Mouse (Mus musculus): ENCODE measurements around the gene Pla2g4c. TPM values are rescaled to one million over a fixed set of nuclear protein-coding genes. Genes with fewer than 3 reads are reported as not detected.

Pla2g4c gene
- polyA plus RNA-seq, 1 experiment from 2014 or later, result 0.20 TPM

DNA sequence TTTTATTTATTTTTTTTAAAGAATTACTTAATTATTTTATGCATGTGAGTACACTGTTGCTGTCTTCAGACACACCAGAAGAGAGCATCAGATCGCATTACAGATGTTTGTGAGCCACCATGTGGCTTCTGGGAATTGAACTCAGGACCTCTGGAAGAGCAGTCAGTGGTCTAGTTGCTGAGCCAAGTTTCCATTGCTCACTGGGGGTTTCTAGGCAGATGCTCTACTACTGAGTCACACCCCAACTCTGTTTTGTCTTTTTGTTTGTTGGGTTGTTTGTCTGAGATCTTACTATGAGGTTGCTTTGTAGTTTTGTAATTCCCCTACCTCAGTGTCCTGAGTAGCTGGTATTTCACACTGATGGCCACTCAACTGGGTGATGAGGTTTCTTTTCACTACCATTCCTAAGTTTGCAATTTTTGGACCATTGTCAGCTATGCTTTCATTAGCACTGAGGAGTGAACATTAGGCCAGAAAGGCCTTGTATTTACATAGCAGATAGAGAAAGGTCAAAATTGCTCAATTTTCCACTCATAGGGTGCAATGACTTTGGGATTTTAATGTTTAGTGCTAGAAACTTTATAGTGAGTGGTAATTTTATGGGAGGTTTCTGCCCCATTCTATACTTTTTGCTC, 34.3 kb upstream of the Pla2g4c start:
- no peak for ATAC-seq
- H3K4me1 ChIP-seq (replicated peaks; ENCODE audit: control insufficient read depth, insufficient read depth, low read length), result no peaks in the 10 kb centered on the region
- H3K27me3 ChIP-seq (replicated peaks; ENCODE audit: control insufficient read depth, insufficient read depth, low read length), result no peaks in the 10 kb centered on the region
- no peak overlapping the region for H3K4me2 ChIP-seq (replicated peaks; ENCODE audit: low read depth)
- H3K27ac ChIP-seq (ENCODE audit: low read depth, low read length), result no peak overlapping the region
- no peak for TF ChIP-seq CTCF (IDR thresholded peaks at IDR 0.05; ENCODE audit: low read depth)
- no peak overlapping the region for H3K9ac ChIP-seq (ENCODE audit: low read depth, low read length)
- WGBS, result 98% methylated on average over 1 of the region's 1 CpGs
- H3K9me3 ChIP-seq (ENCODE audit: control insufficient read depth), result no peaks in the 10 kb centered on the region
- H3K4me3 ChIP-seq (ENCODE audit: low read depth, low read length), result no peak overlapping the region
- H3K36me3 ChIP-seq (ENCODE audit: control insufficient read depth, insufficient read depth), result peaks cover 35% of the 10 kb centered on the region

DNA sequence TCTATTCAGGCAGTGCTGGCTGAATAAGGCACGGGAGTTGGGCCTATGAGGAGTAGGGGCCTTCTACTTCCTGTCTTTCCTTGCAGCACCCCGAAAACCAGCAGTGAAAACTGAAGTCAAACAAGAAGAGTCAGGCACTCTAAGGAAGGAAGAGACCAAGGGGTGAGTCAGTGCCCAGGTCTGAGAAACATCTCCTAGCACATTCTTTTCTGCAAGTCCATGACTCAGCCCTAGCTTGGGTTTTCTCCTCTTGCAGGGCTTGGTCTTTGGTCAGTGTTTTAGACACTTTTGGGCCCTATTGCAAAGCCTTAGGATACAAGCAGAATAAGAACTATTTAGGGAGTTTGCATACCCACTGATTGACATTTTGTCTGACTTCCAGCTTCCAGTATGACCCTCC, 33.1 kb upstream of the Pla2g4c start:
- no peak for ATAC-seq
- Histone ChIP-seq H3K4me3 (ENCODE audit: low read depth, low read length) (no peak overlapping the region), H3K27me3 (replicated peaks; ENCODE audit: control insufficient read depth, insufficient read depth, low read length) (no peaks in the 10 kb centered on the region), H3K27ac (ENCODE audit: low read depth, low read length) (no peak overlapping the region), H3K4me2 (replicated peaks; ENCODE audit: low read depth) (no peak overlapping the region), H3K9me3 (ENCODE audit: control insufficient read depth) (no peaks in the 10 kb centered on the region), H3K4me1 (replicated peaks; ENCODE audit: control insufficient read depth, insufficient read depth, low read length) (no peaks in the 10 kb centered on the region), H3K36me3 (ENCODE audit: control insufficient read depth, insufficient read depth) (peaks cover 39% of the 10 kb centered on the region), H3K9ac (ENCODE audit: low read depth, low read length) (no peak overlapping the region)
- 93% methylated on average over 2 of the region's 2 CpGs for whole genome bisulfite sequencing
- no peak for TF ChIP-seq CTCF (IDR thresholded peaks at IDR 0.05; ENCODE audit: low read depth)

DNA sequence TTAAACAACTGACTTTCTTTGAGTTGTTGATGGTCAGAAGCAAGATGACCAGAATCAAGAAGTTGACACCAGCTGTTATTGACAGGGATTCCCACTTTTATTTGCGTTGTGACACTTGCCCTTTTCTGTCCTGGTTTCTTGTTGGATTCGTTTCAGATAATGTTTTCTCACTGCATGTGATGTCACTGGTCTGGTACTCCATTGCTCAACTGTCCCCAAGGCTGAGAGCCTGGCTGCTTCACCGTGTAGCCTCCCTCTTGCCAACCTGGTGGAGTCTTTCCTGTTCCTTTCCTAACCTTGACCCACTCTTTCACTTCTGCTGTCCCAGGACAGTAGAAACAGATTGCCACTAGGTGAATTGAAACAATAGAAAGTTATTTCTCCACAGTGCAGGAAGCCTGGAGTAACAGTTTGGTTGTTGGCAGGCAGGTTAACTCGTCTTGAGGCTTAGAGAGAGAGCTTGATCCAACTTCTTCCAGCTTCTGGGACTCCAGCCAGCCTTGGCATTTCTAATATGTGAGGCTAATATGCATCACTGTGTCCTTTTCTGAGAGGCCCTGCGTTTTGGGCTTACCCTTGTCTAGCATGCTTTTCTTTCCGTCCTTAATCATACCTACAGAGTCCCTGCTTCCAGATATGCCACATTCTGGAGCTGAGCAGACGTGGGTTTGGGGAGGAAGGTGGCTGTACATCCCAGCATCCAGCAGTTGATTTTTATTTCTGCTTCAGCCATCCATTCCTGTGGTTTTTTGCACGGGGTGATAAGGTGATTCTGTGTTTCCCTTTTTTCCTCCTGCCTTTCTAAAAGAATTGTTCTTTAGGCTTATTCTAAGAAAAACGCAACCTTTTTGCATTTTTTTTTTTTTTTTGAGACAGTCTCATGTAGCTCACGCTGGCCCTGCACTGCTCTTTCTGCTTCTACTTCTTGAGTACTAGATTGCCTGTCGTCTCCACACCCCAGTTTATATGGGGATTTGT, 30.3 kb upstream of the Pla2g4c start:
- Histone ChIP-seq H3K27me3 (replicated peaks; ENCODE audit: control insufficient read depth, insufficient read depth, low read length) (no peaks in the 10 kb centered on the region), H3K4me1 (replicated peaks; ENCODE audit: control insufficient read depth, insufficient read depth, low read length) (no peaks in the 10 kb centered on the region), H3K9ac (ENCODE audit: low read depth, low read length) (no peak overlapping the region), H3K27ac (ENCODE audit: low read depth, low read length) (no peak overlapping the region), H3K4me3 (ENCODE audit: low read depth, low read length) (no peak overlapping the region), H3K36me3 (ENCODE audit: control insufficient read depth, insufficient read depth) (peaks cover 43% of the 10 kb centered on the region), H3K4me2 (replicated peaks; ENCODE audit: low read depth) (no peak overlapping the region), H3K9me3 (ENCODE audit: control insufficient read depth) (no peaks in the 10 kb centered on the region)
- no peak for ATAC-seq
- no peak for TF ChIP-seq CTCF (IDR thresholded peaks at IDR 0.05; ENCODE audit: low read depth)
- WGBS, result 85% methylated on average over 11 of the region's 11 CpGs

DNA sequence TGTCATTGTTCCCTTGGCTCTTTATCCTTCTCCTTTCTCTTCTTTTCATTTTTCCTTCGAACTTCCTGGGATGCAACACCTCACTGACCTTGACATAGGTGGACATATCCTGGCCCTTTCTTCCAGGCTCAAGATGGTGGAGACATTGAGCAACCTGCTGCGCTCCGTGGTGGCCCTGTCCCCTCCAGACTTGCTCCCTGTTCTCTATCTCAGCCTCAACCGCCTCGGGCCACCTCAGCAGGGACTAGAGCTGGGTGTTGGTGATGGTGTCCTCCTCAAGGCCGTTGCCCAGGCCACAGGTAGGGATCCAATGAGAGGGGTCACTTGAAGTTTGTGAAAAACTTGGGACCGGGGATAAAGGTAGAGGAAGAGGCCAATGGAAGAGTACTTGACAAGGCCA, 29.2 kb upstream of the Pla2g4c start:
- H3K27ac ChIP-seq (ENCODE audit: low read depth, low read length), result no peak overlapping the region
- no peak for TF ChIP-seq CTCF (IDR thresholded peaks at IDR 0.05; ENCODE audit: low read depth)
- H3K36me3 ChIP-seq (ENCODE audit: control insufficient read depth, insufficient read depth), result peaks cover 45% of the 10 kb centered on the region
- H3K4me1 ChIP-seq (replicated peaks; ENCODE audit: control insufficient read depth, insufficient read depth, low read length), result no peaks in the 10 kb centered on the region
- WGBS, result 95% methylated on average over 7 of the region's 7 CpGs
- no peak overlapping the region for H3K9ac ChIP-seq (ENCODE audit: low read depth, low read length)
- no peak overlapping the region for H3K4me3 ChIP-seq (ENCODE audit: low read depth, low read length)
- H3K4me2 ChIP-seq (replicated peaks; ENCODE audit: low read depth), result no peak overlapping the region
- no peak for ATAC-seq
- H3K27me3 ChIP-seq (replicated peaks; ENCODE audit: control insufficient read depth, insufficient read depth, low read length), result no peaks in the 10 kb centered on the region
- H3K9me3 ChIP-seq (ENCODE audit: control insufficient read depth), result no peaks in the 10 kb centered on the region

DNA sequence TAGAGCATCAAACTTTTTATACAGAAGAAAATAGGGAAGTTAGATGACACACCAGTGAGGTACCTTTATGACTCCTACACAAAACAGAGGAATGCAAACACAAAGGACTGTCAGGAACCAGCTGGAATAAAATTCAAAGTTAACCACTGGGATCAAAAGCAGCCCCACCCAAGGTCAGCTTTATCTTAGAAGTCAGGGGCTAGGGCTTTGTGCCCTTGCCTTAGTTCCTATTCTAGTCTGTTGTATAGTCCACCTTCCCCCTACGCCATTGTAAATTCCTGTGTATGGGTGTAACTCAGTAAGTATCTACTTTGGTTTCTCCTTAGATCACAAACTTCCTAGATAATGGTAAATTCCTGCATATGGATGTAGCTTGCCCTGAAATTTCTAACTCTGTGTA, 26.8 kb upstream of the Pla2g4c start:
- no peak overlapping the region for H3K4me2 ChIP-seq (replicated peaks; ENCODE audit: low read depth)
- no peak overlapping the region for H3K27ac ChIP-seq (ENCODE audit: low read depth, low read length)
- H3K4me1 ChIP-seq (replicated peaks; ENCODE audit: control insufficient read depth, insufficient read depth, low read length), result no peaks in the 10 kb centered on the region
- WGBS, result 70% methylated on average over 1 of the region's 1 CpGs
- TF ChIP-seq CTCF (IDR thresholded peaks at IDR 0.05; ENCODE audit: low read depth), result no peak
- H3K4me3 ChIP-seq (ENCODE audit: low read depth, low read length), result no peak overlapping the region
- no peak for ATAC-seq
- no peaks in the 10 kb centered on the region for H3K27me3 ChIP-seq (replicated peaks; ENCODE audit: control insufficient read depth, insufficient read depth, low read length)
- H3K9me3 ChIP-seq (ENCODE audit: control insufficient read depth), result no peaks in the 10 kb centered on the region
- peaks cover 61% of the 10 kb centered on the region for H3K36me3 ChIP-seq (ENCODE audit: control insufficient read depth, insufficient read depth)
- no peak overlapping the region for H3K9ac ChIP-seq (ENCODE audit: low read depth, low read length)

DNA sequence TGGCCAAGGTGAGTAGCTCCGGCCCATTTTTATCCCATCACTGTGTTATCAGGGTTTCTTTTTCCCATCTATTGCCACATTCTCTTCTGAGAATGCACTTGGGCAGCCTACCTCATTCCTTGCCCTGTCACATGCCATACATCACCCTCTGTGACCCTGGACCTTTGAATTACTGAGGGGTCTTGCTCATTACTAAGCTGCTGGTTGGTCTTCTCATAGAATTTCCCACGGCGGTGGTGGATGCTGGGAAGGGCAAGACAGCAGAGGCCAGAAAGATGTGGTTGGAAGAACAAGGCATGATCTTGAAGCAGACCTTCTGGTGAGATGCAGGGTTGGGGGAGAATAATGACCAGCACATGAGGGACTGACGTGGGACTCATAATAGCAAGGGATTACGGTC, 25.6 kb upstream of the Pla2g4c start:
- no peak overlapping the region for H3K4me3 ChIP-seq (ENCODE audit: low read depth, low read length)
- no peak overlapping the region for H3K27ac ChIP-seq (ENCODE audit: low read depth, low read length)
- H3K36me3 ChIP-seq (ENCODE audit: control insufficient read depth, insufficient read depth), result peaks cover 65% of the 10 kb centered on the region
- ATAC-seq, result no peak
- H3K4me2 ChIP-seq (replicated peaks; ENCODE audit: low read depth), result no peak overlapping the region
- no peak overlapping the region for H3K9ac ChIP-seq (ENCODE audit: low read depth, low read length)
- no peaks in the 10 kb centered on the region for H3K9me3 ChIP-seq (ENCODE audit: control insufficient read depth)
- 90% methylated on average over 5 of the region's 5 CpGs for WGBS
- no peaks in the 10 kb centered on the region for H3K27me3 ChIP-seq (replicated peaks; ENCODE audit: control insufficient read depth, insufficient read depth, low read length)
- TF ChIP-seq CTCF (IDR thresholded peaks at IDR 0.05; ENCODE audit: low read depth), result no peak
- H3K4me1 ChIP-seq (replicated peaks; ENCODE audit: control insufficient read depth, insufficient read depth, low read length), result no peaks in the 10 kb centered on the region

All from intestine, postnatal 0 days (tissue).